Mouse (Mus musculus): Measurements from ENCODE around the gene Hs3st6.

DNA sequence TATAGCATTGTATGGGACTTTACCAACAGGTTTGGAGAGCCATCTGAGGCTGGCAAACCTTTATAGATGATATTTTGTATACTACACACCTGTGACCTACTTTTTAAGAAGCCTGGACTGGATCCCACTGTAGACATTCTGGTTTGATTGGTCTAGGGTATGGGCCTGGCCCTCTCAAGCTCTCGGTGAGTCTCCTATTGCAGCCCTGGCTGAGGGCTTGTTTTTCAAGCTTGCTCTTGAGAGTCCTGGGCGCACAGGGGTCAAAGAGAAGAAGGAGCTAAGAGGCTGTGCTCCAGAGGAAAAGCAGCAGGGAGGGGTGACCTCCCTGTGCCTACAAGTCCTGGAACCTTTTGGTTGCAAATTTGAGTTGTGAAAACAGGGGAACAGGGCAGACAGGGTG is 24.3 kb downstream of the Hs3st6 start:
- TF ChIP-seq CTCF (IDR thresholded peaks at IDR 0.05; ENCODE audit: low read depth) (no peak), EP300 (optimal IDR thresholded peaks at IDR 0.05) (no peak)

All from stomach, postnatal 0 days (tissue).